Mouse (Mus musculus): ENCODE results near the gene Apol6. TPM values are rescaled to one million over a fixed set of nuclear protein-coding genes. Genes with fewer than 3 reads are reported as not detected.

Apol6 gene
- polyA plus RNA-seq (2015; fragmentation: Nextera tagmentation; extraction: Ambion mirVana), result 0.25 and 0.51 TPM in 2 replicates

DNA sequence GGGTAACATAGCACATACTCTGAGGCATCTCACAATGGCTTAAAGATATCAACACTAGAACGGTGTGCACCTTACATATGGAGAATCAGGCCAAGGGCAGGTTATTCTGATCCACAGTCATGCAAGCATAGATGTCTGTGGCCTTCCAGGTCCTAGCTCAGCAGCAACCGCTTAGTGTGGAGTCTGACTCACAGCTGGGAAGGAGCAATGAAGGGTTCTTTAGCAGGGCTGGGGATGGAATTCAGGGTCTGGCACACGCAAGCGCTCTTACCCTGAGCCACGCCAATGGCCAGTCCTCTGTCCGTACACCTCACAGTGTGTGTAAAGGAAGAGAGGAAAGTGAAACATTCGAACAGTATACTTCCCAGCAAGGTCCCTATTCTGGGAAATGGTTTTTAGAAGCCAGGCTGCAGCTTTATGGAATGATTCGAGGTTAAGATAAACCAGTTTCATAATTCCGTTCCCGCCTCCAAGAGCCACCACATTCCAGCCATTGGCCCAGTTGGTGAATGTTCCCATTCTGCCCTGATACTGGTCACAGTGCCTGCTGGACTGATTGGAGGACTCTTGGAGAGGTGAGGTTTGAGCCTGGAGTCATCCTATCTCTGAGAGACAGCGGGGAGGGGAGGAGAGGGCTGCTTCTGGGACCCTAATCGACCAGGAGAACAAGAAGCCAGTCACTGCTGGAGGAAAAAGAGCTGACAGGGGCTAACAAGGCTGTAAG, at the start of gene Apol6:
Gene Apol6 (plus strand): TSS at position 133 of the 724 bp plus-strand sequence.
- H3K4me2 ChIP-seq (replicated peaks; ENCODE audit: low read depth), result no peak within 1 kb of the TSS
- ATAC-seq (ENCODE audit: low FRiP score, low TSS enrichment) (no peak), DNase-seq (ENCODE audit: low spot score) (no peak)
- no peak within 1 kb of the TSS for H3K4me3 ChIP-seq (ENCODE audit: low read depth, low read length)
- no peaks in the 10 kb centered on the region for H3K27me3 ChIP-seq (ENCODE audit: control insufficient read depth, insufficient read depth, low read length)
- no peaks in the 10 kb centered on the region for H3K9me3 ChIP-seq (ENCODE audit: control insufficient read depth, low read length)
- no peaks in the 10 kb centered on the region for H3K36me3 ChIP-seq (ENCODE audit: control insufficient read depth, insufficient read depth, low read length)
- H3K4me1 ChIP-seq (replicated peaks; ENCODE audit: control insufficient read depth, insufficient read depth), result no peaks in the 10 kb centered on the region
- 72% methylated on average over 12 of the region's 12 CpGs for WGBS
- no peak within 1 kb of the TSS for H3K9ac ChIP-seq (ENCODE audit: low read length)
- TF ChIP-seq CTCF (IDR thresholded peaks at IDR 0.05; ENCODE audit: low read depth), result no peak
- no peak for TF ChIP-seq EP300 (optimal IDR thresholded peaks at IDR 0.05)
- peak within 1 kb of the TSS; percentile 36; the same call in 1 of the 2 replicates for H3K27ac ChIP-seq (replicated peaks)

DNA sequence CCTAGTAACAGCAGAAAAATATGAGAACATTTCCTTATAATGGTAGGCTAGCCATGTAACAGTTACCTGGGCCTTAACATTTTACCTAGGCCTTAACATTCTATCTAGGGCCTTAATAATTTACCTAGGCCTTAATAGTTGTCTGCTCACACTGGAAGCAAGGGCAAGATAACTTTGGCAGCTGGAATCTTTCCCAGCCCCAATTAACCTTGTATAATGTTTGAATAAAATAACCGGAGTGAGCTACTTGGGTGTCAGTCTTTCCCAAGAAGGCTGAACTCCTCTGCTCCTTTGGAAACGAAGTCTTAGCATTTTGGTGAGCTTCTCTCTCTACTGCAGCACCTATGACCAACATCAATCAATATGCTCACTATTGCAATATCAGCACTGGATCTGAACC, 46.5 kb upstream of the Apol6 start:
- no peak overlapping the region for H3K9ac ChIP-seq (ENCODE audit: low read length)
- DNase-seq (ENCODE audit: low spot score) (no peak), ATAC-seq (ENCODE audit: low FRiP score, low TSS enrichment) (no peak)
- H3K36me3 ChIP-seq (ENCODE audit: control insufficient read depth, insufficient read depth, low read length), result no peaks in the 10 kb centered on the region
- no peaks in the 10 kb centered on the region for H3K4me1 ChIP-seq (replicated peaks; ENCODE audit: control insufficient read depth, insufficient read depth)
- TF ChIP-seq CTCF (IDR thresholded peaks at IDR 0.05; ENCODE audit: low read depth) (no peak), EP300 (optimal IDR thresholded peaks at IDR 0.05) (no peak)
- no peak overlapping the region for H3K4me2 ChIP-seq (replicated peaks; ENCODE audit: low read depth)
- WGBS, result 62% methylated on average over 2 of the region's 2 CpGs
- no peaks in the 10 kb centered on the region for H3K27me3 ChIP-seq (ENCODE audit: control insufficient read depth, insufficient read depth, low read length)
- no peak overlapping the region for H3K4me3 ChIP-seq (ENCODE audit: low read depth, low read length)
- no peak overlapping the region for H3K27ac ChIP-seq (replicated peaks)
- H3K9me3 ChIP-seq (ENCODE audit: control insufficient read depth, low read length), result no peaks in the 10 kb centered on the region

DNA sequence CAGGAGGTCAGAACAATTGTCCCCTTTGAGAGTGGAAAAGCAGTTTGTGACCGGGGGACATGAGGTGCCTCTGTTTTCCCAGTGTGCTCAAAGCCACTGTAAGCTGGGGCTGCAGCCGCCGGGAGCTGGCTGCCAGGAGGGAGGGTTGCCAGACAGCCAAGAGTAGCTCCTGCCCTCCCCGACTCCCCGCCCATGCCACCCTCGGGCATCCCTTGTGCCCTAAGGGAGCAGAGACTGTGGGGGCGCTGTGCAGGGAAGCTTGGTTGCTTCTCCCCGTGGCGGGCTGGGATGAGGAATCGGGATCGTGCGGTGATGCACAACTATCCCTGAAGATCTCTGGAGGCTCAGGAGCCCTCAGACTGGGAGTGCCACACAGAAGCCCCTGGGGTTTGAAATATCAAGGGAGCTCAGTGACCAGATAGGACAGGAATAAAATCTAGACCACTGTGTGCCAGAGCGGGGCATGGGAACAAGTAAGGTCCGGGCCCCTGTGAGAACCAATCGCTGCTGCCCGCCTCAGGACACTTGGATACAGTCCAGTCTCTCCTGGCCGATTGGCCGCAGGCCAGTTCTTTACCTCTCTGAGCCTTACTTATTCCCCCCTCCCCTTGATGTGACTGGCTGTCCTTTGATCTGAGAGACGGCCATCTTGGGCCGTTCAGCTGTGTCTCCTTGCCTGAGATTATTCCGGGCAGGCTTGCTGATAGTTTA, 45.5 kb upstream of the Apol6 start:
- no peak for TF ChIP-seq EP300 (optimal IDR thresholded peaks at IDR 0.05)
- peak; percentile 46 for TF ChIP-seq CTCF (IDR thresholded peaks at IDR 0.05; ENCODE audit: low read depth)
- H3K4me3 ChIP-seq (ENCODE audit: low read depth, low read length), result no peak overlapping the region
- 45% methylated on average over 21 of the region's 21 CpGs for WGBS
- no peaks in the 10 kb centered on the region for H3K27me3 ChIP-seq (ENCODE audit: control insufficient read depth, insufficient read depth, low read length)
- no peaks in the 10 kb centered on the region for H3K36me3 ChIP-seq (ENCODE audit: control insufficient read depth, insufficient read depth, low read length)
- no peak overlapping the region for H3K4me2 ChIP-seq (replicated peaks; ENCODE audit: low read depth)
- no peak overlapping the region for H3K27ac ChIP-seq (replicated peaks)
- ATAC-seq (ENCODE audit: low FRiP score, low TSS enrichment) (peak; percentile 38; the same call in 1 of the 2 replicates), DNase-seq (ENCODE audit: low spot score) (peak; percentile 22)
- H3K9me3 ChIP-seq (ENCODE audit: control insufficient read depth, low read length), result no peaks in the 10 kb centered on the region
- 0 out of 2 replicates have a peak overlapping the region, but pooled peaks have one; percentile 2 for H3K9ac ChIP-seq (ENCODE audit: low read length)
- H3K4me1 ChIP-seq (replicated peaks; ENCODE audit: control insufficient read depth, insufficient read depth), result no peaks in the 10 kb centered on the region

DNA sequence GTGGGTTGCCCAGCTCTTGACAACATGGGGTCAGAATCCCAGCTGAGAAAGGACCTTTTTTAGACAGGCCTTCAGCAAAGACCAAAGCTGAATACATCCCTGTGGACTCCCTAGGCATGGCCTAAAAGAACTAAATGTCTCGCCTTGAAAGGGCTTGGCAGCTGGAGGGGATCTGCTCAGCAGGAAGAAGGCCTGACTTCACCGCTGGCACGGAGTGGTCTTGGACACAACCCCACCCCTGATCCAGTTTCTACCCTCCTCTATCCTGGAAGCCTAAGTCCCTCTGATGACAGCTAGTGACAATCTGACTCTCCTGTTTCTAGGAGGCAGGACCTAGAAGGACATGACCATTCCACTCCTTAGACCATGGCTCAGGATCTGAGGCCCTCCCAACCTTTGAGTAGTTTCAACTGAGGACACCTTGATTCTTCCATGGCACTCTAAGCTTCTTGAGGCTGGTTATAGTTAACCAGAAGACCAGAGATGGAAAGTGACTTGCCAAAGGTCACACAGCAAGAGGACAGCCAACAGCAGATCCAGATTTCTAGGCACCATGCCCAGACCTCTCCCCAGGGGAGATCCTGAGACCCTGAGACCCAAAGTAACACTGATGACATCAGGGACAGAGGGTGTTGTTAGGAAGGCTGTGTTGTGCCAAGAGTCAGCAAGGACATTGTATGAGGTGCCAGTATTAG, 41.2 kb upstream of the Apol6 start:
- TF ChIP-seq CTCF (IDR thresholded peaks at IDR 0.05; ENCODE audit: low read depth), result no peak
- no peak overlapping the region for H3K4me3 ChIP-seq (ENCODE audit: low read depth, low read length)
- ATAC-seq (ENCODE audit: low FRiP score, low TSS enrichment) (no peak), DNase-seq (ENCODE audit: low spot score) (no peak)
- no peak overlapping the region for H3K4me2 ChIP-seq (replicated peaks; ENCODE audit: low read depth)
- H3K9me3 ChIP-seq (ENCODE audit: control insufficient read depth, low read length), result no peaks in the 10 kb centered on the region
- no peaks in the 10 kb centered on the region for H3K36me3 ChIP-seq (ENCODE audit: control insufficient read depth, insufficient read depth, low read length)
- no peak overlapping the region for H3K27ac ChIP-seq (replicated peaks)
- 86% methylated on average over 3 of the region's 3 CpGs for WGBS
- no peaks in the 10 kb centered on the region for H3K27me3 ChIP-seq (ENCODE audit: control insufficient read depth, insufficient read depth, low read length)
- no peak overlapping the region for H3K9ac ChIP-seq (ENCODE audit: low read length)
- no peaks in the 10 kb centered on the region for H3K4me1 ChIP-seq (replicated peaks; ENCODE audit: control insufficient read depth, insufficient read depth)

- H3K27me3 ChIP-seq (ENCODE audit: control insufficient read depth, insufficient read depth, low read length), result no peaks in the 10 kb centered on the region
- H3K9me3 ChIP-seq (ENCODE audit: control insufficient read depth, low read length), result no peaks in the 10 kb centered on the region
- H3K27ac ChIP-seq (replicated peaks), result no peak overlapping the region
- DNase-seq (ENCODE audit: low spot score) (peak; percentile 56), ATAC-seq (ENCODE audit: low FRiP score, low TSS enrichment) (peak; percentile 53)
- H3K4me1 ChIP-seq (replicated peaks; ENCODE audit: control insufficient read depth, insufficient read depth), result no peaks in the 10 kb centered on the region
- no peak overlapping the region for H3K4me2 ChIP-seq (replicated peaks; ENCODE audit: low read depth)
- 6% methylated on average over 3 of the region's 3 CpGs for WGBS
- no peaks in the 10 kb centered on the region for H3K36me3 ChIP-seq (ENCODE audit: control insufficient read depth, insufficient read depth, low read length)
- no peak overlapping the region for H3K9ac ChIP-seq (ENCODE audit: low read length)
- no peak overlapping the region for H3K4me3 ChIP-seq (ENCODE audit: low read depth, low read length)
- TF ChIP-seq CTCF (IDR thresholded peaks at IDR 0.05; ENCODE audit: low read depth) (peak; percentile 97), EP300 (optimal IDR thresholded peaks at IDR 0.05) (no peak)
Observed at GRCm38 (mm10) chr15:77003868-77004215, 40.7 kb upstream of the Apol6 start.
